23 mouse cellular contexts compared by ENCODE assay signal in genomic region chr10:111408887-111409286, GRCm38 (mm10).
DNase-seq lines count a peak whose midpoint lies in the region; ATAC-seq and TF ChIP-seq lines count a peak whose summit lies in the region.
"Had no signal": no experiment of that assay in that cellular context is flagged by ENCODE, and none has a peak within 500 bp of the region (broad histone marks: within the 10 kb centered on the region; RNA-seq: fewer than 3 reads in every experiment).

No protein-coding gene starts in this region.

- 74% methylated on average over 3 of the region's 3 CpGs for WGBS in heart, embryonic 10.5 days
- WGBS in neural tube, embryonic 15.5 days = 82% methylated on average over 3 of the region's 3 CpGs
- WGBS in forebrain, postnatal 0 days = 87% methylated on average over 3 of the region's 3 CpGs

- H3K4me3 ChIP-seq in heart, embryonic 10.5 days = no peak overlapping the region
- no peak overlapping the region for H3K4me3 ChIP-seq in ES-Bruce4 (ENCODE audit: low read depth, low read length)
- no peak overlapping the region for H3K4me3 ChIP-seq in ES-E14 (ENCODE audit: insufficient read depth in 1 of 2, low read depth in 1 of 2, low read length in 2 of 2, poor library complexity in 1 of 2, severe bottlenecking in 1 of 2)
- no peak overlapping the region for H3K4me3 ChIP-seq in neural tube, embryonic 15.5 days (replicated peaks)
- no peak overlapping the region for H3K4me3 ChIP-seq in forebrain, postnatal 0 days (ENCODE audit: low read depth, low read length)
- H3K4me3 ChIP-seq: embryonic facial prominence, embryonic 13.5 days; embryonic facial prominence, embryonic 15.5 days; erythroblast, embryonic 14.5 days; forebrain, embryonic 13.5 days; forebrain, embryonic 15.5 days had no signal

- peaks cover 10% of the 10 kb centered on the region for H3K4me1 ChIP-seq in heart, embryonic 10.5 days
- H3K4me1 ChIP-seq in ES-Bruce4 (ENCODE audit: control insufficient read depth, insufficient read depth, low read length) = peaks cover 8% of the 10 kb centered on the region
- peaks cover 4 to 18% of the 10 kb centered on the region in 2 experiments; a peak in 3 of 4 replicates for H3K4me1 ChIP-seq in ES-E14 (ENCODE audit: control insufficient read depth in 2 of 2, insufficient read depth in 2 of 2, low read length in 2 of 2, poor library complexity in 1 of 2)
- no peaks in the 10 kb centered on the region for H3K4me1 ChIP-seq in neural tube, embryonic 15.5 days
- H3K4me1 ChIP-seq in forebrain, postnatal 0 days (ENCODE audit: insufficient read depth) = no peaks in the 10 kb centered on the region
- H3K4me1 ChIP-seq: embryonic facial prominence, embryonic 13.5 days; embryonic facial prominence, embryonic 15.5 days; forebrain, embryonic 13.5 days; forebrain, embryonic 15.5 days had no signal

- no peak for DNase-seq in heart, embryonic 10.5 days (ENCODE audit: low spot score)
- DNase-seq in heart, adult 11 months = no peak
- DNase-seq in ES-E14 (ENCODE audit: low read depth, low spot score) (no peak), ZHBTc4 (ENCODE audit: low read depth, low spot score) (peak; percentile 82)
- DNase-seq in forebrain, postnatal 0 days = no peak
- DNase-seq: adrenal gland, adult 2 months; adrenal gland, postnatal 10 days; adrenal gland, postnatal 25 days; cerebellum, adult 11 months; cerebellum, adult 18-20 months; cerebellum, adult 8-10 months; cerebellum, adult 9-11 months; cerebellum, postnatal 14 days; cerebellum, postnatal 36 days; embryo, embryonic 11 days had no signal

- in situ Hi-C loops in ES-E14 (cut with MboI; ENCODE audit: low sequenced_read_pairs in 2 of 2, unreplicated experiment in 2 of 2) = no loop called here

- no peak for TF ChIP-seq CTCF in ES-Bruce4 (IDR thresholded peaks at IDR 0.05; ENCODE audit: low read depth, low read length)
- no peak for TF ChIP-seq CTCF in forebrain, postnatal 0 days (IDR thresholded peaks at IDR 0.05; ENCODE audit: low read depth)

- TF ChIP-seq EP300 in ES-Bruce4 (IDR thresholded peaks at IDR 0.05; ENCODE audit: insufficient read depth, low read depth, low read length) = no peak

- no peak for TF ChIP-seq POLR2A in ES-Bruce4 (IDR thresholded peaks at IDR 0.05; ENCODE audit: insufficient read depth, low read length)

- no peaks in the 10 kb centered on the region for H3K36me3 ChIP-seq in heart, embryonic 10.5 days
- H3K36me3 ChIP-seq in ES-Bruce4 (ENCODE audit: control insufficient read depth, insufficient read depth, low read length, poor library complexity, severe bottlenecking) = no peaks in the 10 kb centered on the region
- H3K36me3 ChIP-seq in ES-E14 (ENCODE audit: control insufficient read depth, insufficient read depth, low read length, poor library complexity, severe bottlenecking) = no peaks in the 10 kb centered on the region
- no peaks in the 10 kb centered on the region for H3K36me3 ChIP-seq in neural tube, embryonic 15.5 days
- no peaks in the 10 kb centered on the region for H3K36me3 ChIP-seq in forebrain, postnatal 0 days (ENCODE audit: insufficient read depth)
- H3K36me3 ChIP-seq: embryonic facial prominence, embryonic 13.5 days; embryonic facial prominence, embryonic 15.5 days; forebrain, embryonic 15.5 days had no signal

- ATAC-seq in erythroid progenitor cell, adult 5-6 weeks (replicated peaks; ENCODE audit: low FRiP score, poor library complexity, severe bottlenecking) = no peak
- ATAC-seq in neural tube, embryonic 15.5 days (ENCODE audit: low FRiP score) = no peak
- ATAC-seq in forebrain, postnatal 0 days = no peak
- ATAC-seq: forebrain, embryonic 13.5 days; forebrain, embryonic 15.5 days had no signal

- H3K9me3 ChIP-seq in heart, embryonic 10.5 days = no peaks in the 10 kb centered on the region
- peaks cover 5% of the 10 kb centered on the region for H3K9me3 ChIP-seq in ES-Bruce4 (replicated peaks; ENCODE audit: control insufficient read depth, insufficient read depth, low read length, poor library complexity, severe bottlenecking)
- 0 out of 2 replicates have a peak, but pooled peaks cover 2% of the 10 kb centered on the region for H3K9me3 ChIP-seq in ES-E14 (ENCODE audit: control insufficient read depth, insufficient read depth, low read depth, low read length)
- no peaks in the 10 kb centered on the region for H3K9me3 ChIP-seq in neural tube, embryonic 15.5 days (replicated peaks)
- no peaks in the 10 kb centered on the region for H3K9me3 ChIP-seq in forebrain, postnatal 0 days (ENCODE audit: low read length)
- H3K9me3 ChIP-seq: embryonic facial prominence, embryonic 13.5 days; embryonic facial prominence, embryonic 15.5 days; forebrain, embryonic 13.5 days; forebrain, embryonic 15.5 days had no signal

- H3K9ac ChIP-seq in ES-Bruce4 (ENCODE audit: low read depth, poor library complexity, severe bottlenecking) = 0 out of 2 replicates have a peak overlapping the region, but pooled peaks have one; percentile 22
- H3K9ac ChIP-seq in ES-E14 (ENCODE audit: insufficient read depth, low read depth, low read length, poor library complexity, severe bottlenecking) = no peak overlapping the region
- no peak overlapping the region for H3K9ac ChIP-seq in neural tube, embryonic 15.5 days (replicated peaks)
- no peak overlapping the region for H3K9ac ChIP-seq in forebrain, postnatal 0 days
- H3K9ac ChIP-seq: embryonic facial prominence, embryonic 13.5 days; embryonic facial prominence, embryonic 15.5 days; forebrain, embryonic 13.5 days; forebrain, embryonic 15.5 days had no signal

- H3K4me2 ChIP-seq in neural tube, embryonic 15.5 days = no peak overlapping the region
- H3K4me2 ChIP-seq in forebrain, postnatal 0 days (ENCODE audit: low read depth) = no peak overlapping the region
- H3K4me2 ChIP-seq: embryonic facial prominence, embryonic 13.5 days; embryonic facial prominence, embryonic 15.5 days; forebrain, embryonic 13.5 days; forebrain, embryonic 15.5 days had no signal

- H3K27me3 ChIP-seq in heart, embryonic 10.5 days (ENCODE audit: insufficient read depth, poor library complexity, severe bottlenecking) = no peaks in the 10 kb centered on the region
- no peaks in the 10 kb centered on the region for H3K27me3 ChIP-seq in ES-Bruce4 (ENCODE audit: control insufficient read depth, insufficient read depth, low read length, poor library complexity, severe bottlenecking)
- H3K27me3 ChIP-seq in neural tube, embryonic 15.5 days (replicated peaks) = no peaks in the 10 kb centered on the region
- H3K27me3 ChIP-seq in forebrain, postnatal 0 days (ENCODE audit: insufficient read depth, low read length) = no peaks in the 10 kb centered on the region
- H3K27me3 ChIP-seq: embryonic facial prominence, embryonic 13.5 days; embryonic facial prominence, embryonic 15.5 days; forebrain, embryonic 13.5 days; forebrain, embryonic 15.5 days had no signal

- H3K27ac ChIP-seq in heart, embryonic 10.5 days = peak overlapping the region; percentile 65; the same call in 1 of the 2 replicates
- H3K27ac ChIP-seq in ES-Bruce4 (ENCODE audit: insufficient read depth, low read length) (peak overlapping the region; percentile 41; the same call in 1 of the 2 replicates), ES-E14 (ENCODE audit: insufficient read depth, low read depth, low read length, poor library complexity, severe bottlenecking) (peak overlapping the region; percentile 14; the same call in 1 of the 2 replicates)
- no peak overlapping the region for H3K27ac ChIP-seq in neural tube, embryonic 15.5 days (replicated peaks)
- H3K27ac ChIP-seq in forebrain, postnatal 0 days (ENCODE audit: low read depth, low read length) = no peak overlapping the region
- H3K27ac ChIP-seq: embryonic facial prominence, embryonic 13.5 days; embryonic facial prominence, embryonic 15.5 days; forebrain, embryonic 13.5 days; forebrain, embryonic 15.5 days had no signal

TF ChIP-seq in ES-E14, 5 proteins besides CTCF, POLR2A, EP300 and RAD21:
- no peak for TF ChIP-seq CHD2 (IDR thresholded peaks at IDR 0.05; ENCODE audit: low read depth, low read length)
- no peak for TF ChIP-seq HCFC1 (IDR thresholded peaks at IDR 0.05; ENCODE audit: borderline replicate concordance, insufficient read depth, low read length)
- no peak for TF ChIP-seq ZC3H11A (IDR thresholded peaks at IDR 0.05; ENCODE audit: borderline replicate concordance, low read depth, low read length)
- TF ChIP-seq ZNF384 (IDR thresholded peaks at IDR 0.05; ENCODE audit: low read depth, low read length) = no peak
- TF ChIP-seq MAFK (IDR thresholded peaks at IDR 0.05; ENCODE audit: insufficient read depth, low read depth, low read length) = no peak

Comparison
In these comparisons a context has a peak if more than half of its experiments do, and no peak if none do; other contexts are left out.
1. H3K27ac ChIP-seq: peak in heart, embryonic 10.5 days (single experiment), ES-Bruce4 (single experiment) and ES-E14 (single experiment); none in neural tube, embryonic 15.5 days (single experiment) and forebrain, postnatal 0 days (single experiment).